Mouse (Mus musculus): ENCODE results near the gene Fkbpl.

- no peak for TF ChIP-seq EP300 (IDR thresholded peaks at IDR 0.05; ENCODE audit: low read depth)
- no peak for TF ChIP-seq CTCF (IDR thresholded peaks at IDR 0.05; ENCODE audit: low read depth)
Measured at GRCm38 (mm10) chr17:34660259-34660820, 15.8 kb downstream of the Fkbpl start.
